Mouse (Mus musculus) kidney, adult 2 months (tissue): Measurements from ENCODE around the gene Dnttip1. TPM values are rescaled to one million over a fixed set of nuclear protein-coding genes. Genes with fewer than 3 reads are reported as not detected.
A peak's percentile ranks its signal among the peaks of the same experiment; 100 is the strongest.

Source experiments
- DNase-seq: peaks from one replicate; pipeline ENCODE4 v3.0.0; 2021
- H3K27ac ChIP-seq: fragments of 200-500 bp; 2 replicates; pipeline ENCODE4 v1.5.1; 2012; ENCODE audit warnings: low read depth, low read length, control low read depth, inconsistent platforms; ENCODE audit not compliant: insufficient read depth
- H3K27me3 ChIP-seq: fragments of 200-500 bp; replicated peaks from 2 replicates; pipeline ENCODE4 v1.6.1; 2012; ENCODE audit warnings: mild to moderate bottlenecking, moderate library complexity, low read length, inconsistent platforms; ENCODE audit not compliant: control insufficient read depth, insufficient read depth
- H3K36me3 ChIP-seq: fragments of 200-500 bp; 2 replicates; pipeline ENCODE4 v1.6.1; 2012; ENCODE audit warnings: mild to moderate bottlenecking, moderate library complexity, low read length, inconsistent platforms; ENCODE audit not compliant: control insufficient read depth, insufficient read depth
- H3K4me1 ChIP-seq: fragments of 200-500 bp; 2 replicates; pipeline ENCODE4 v1.6.1; 2011; ENCODE audit warnings: low read length; ENCODE audit not compliant: control insufficient read depth, insufficient read depth
- H3K4me3 ChIP-seq: fragments of 200-500 bp; 2 replicates; pipeline ENCODE4 v1.5.1; 2011; ENCODE audit warnings: mild to moderate bottlenecking, low read depth, low read length, control low read depth; ENCODE audit not compliant: insufficient read depth
- CTCF ChIP-seq: fragments of 200-500 bp; conservative IDR thresholded peaks from 2 replicates; pipeline ENCODE4 v1.5.1; 2011; ENCODE audit warnings: low read depth, mild to moderate bottlenecking, control low read depth, low read length, moderate library complexity, mixed read lengths; ENCODE audit not compliant: insufficient read depth, insufficient read length
- POLR2A ChIP-seq: fragments of 200-500 bp; IDR thresholded peaks from one replicate; pipeline ENCODE4 v1.6.1; 2011; ENCODE audit warnings: low read depth, low read length, control low read depth
- WGBS: fragments of 180-500 bp; shearing (Covaris S2); methylation state at CpG from one replicate; pipeline ENCODE4 v1.1.7; 2018; 5-methylcytosine and 5-hydroxymethylcytosine counted together
- polyA plus RNA-seq: library from polyadenylated mRNA; depleted of rRNA; stranded (reverse); fragments of >200 nt; gene quantifications from 2 replicates; pipeline ENCODE4 v1.2.3, GENCODE M21; 2012

Gene Dnttip1
- polyA plus RNA-seq, 1 experiment, result 32.6 TPM

- WGBS, result 72% methylated on average over 8 of the region's 8 CpGs
- no peak within 1 kb of the TSS for H3K27ac ChIP-seq
- TF ChIP-seq CTCF, result no peak
- H3K4me3 ChIP-seq, result no peak within 1 kb of the TSS
- no peaks in the 10 kb centered on the region for H3K36me3 ChIP-seq
- peaks cover 3% of the 10 kb centered on the region; the same call in 1 of the 2 replicates for H3K4me1 ChIP-seq
- H3K27me3 ChIP-seq, result no peaks in the 10 kb centered on the region
- DNase-seq, result no peak
These were observed 33.8 kb downstream of the Dnttip1 start, which contains the start of gene Tnnc2 for GRCm38 (mm10) chr2:164779481-164780086. TSS of gene Tnnc2 (minus strand) at chr2:164779967.

- Histone ChIP-seq H3K27ac (no peak overlapping the region), H3K4me3 (no peak overlapping the region), H3K27me3 (no peaks in the 10 kb centered on the region), H3K4me1 (peaks cover 7% of the 10 kb centered on the region; the same call in 1 of the 2 replicates), H3K36me3 (no peaks in the 10 kb centered on the region)
- no peak for DNase-seq
- TF ChIP-seq POLR2A (no peak), CTCF (no peak)
- 74% methylated on average over 4 of the region's 4 CpGs for WGBS
These were observed 36.1 kb downstream of the Dnttip1 start for GRCm38 (mm10) chr2:164781876-164782275.

GRCm38 (mm10) chr2:164783926-164784581 is 38.3 kb downstream of the Dnttip1 start:
- Histone ChIP-seq H3K4me3 (no peak overlapping the region), H3K4me1 (peaks cover 7% of the 10 kb centered on the region; the same call in 1 of the 2 replicates), H3K27me3 (no peaks in the 10 kb centered on the region), H3K27ac (no peak overlapping the region), H3K36me3 (no peaks in the 10 kb centered on the region)
- DNase-seq, result no peak
- TF ChIP-seq CTCF (no peak; the same call in 1 of the 2 replicates), POLR2A (no peak)
- WGBS, result 63% methylated on average over 7 of the region's 7 CpGs

- peaks cover 7% of the 10 kb centered on the region; the same call in 1 of the 2 replicates for H3K4me1 ChIP-seq
- no peak for DNase-seq
- H3K36me3 ChIP-seq, result no peaks in the 10 kb centered on the region
- H3K4me3 ChIP-seq, result peak overlapping the region; percentile 64
- TF ChIP-seq POLR2A, result no peak
- TF ChIP-seq CTCF, result no peak
- H3K27ac ChIP-seq, result peak overlapping the region; percentile 72
- 3% methylated on average over 7 of the region's 7 CpGs for WGBS
- H3K27me3 ChIP-seq, result no peaks in the 10 kb centered on the region
These were observed 39.2 kb downstream of the Dnttip1 start for GRCm38 (mm10) chr2:164784869-164785420.

- TF ChIP-seq POLR2A, result peak; percentile 24
- peak; percentile 23; the same call in 1 of the 2 replicates for TF ChIP-seq CTCF
- Histone ChIP-seq H3K36me3 (no peaks in the 10 kb centered on the region), H3K4me1 (peaks cover 7% of the 10 kb centered on the region; the same call in 1 of the 2 replicates), H3K27me3 (no peaks in the 10 kb centered on the region), H3K4me3 (peak within 1 kb of the TSS; percentile 64), H3K27ac (peak within 1 kb of the TSS; percentile 73)
- peak; percentile 97 for DNase-seq
- under 1% methylated on average over 89 of the region's 89 CpGs for WGBS
These were observed 40.0 kb downstream of the Dnttip1 start, which contains the start of gene Snx21 for GRCm38 (mm10) chr2:164785481-164786387. TSS of gene Snx21 (plus strand) at chr2:164785823.

GRCm38 (mm10) chr2:164786388-164786885 is 40.7 kb downstream of the Dnttip1 start:
- H3K4me3 ChIP-seq, result peak overlapping the region; percentile 64
- WGBS, result 13% methylated on average over 15 of the region's 15 CpGs
- no peaks in the 10 kb centered on the region for H3K36me3 ChIP-seq
- peak overlapping the region; percentile 73 for H3K27ac ChIP-seq
- H3K27me3 ChIP-seq, result no peaks in the 10 kb centered on the region
- DNase-seq, result no peak
- peaks cover 7% of the 10 kb centered on the region; the same call in 1 of the 2 replicates for H3K4me1 ChIP-seq
- TF ChIP-seq POLR2A (no peak), CTCF (no peak)
